Mouse (Mus musculus) retina, adult 2 months (tissue): ENCODE data around the gene Nr2c2ap.
A peak's percentile ranks its signal among the peaks of the same experiment; 100 is the strongest.

Experiments
- DNase-seq: peaks from one replicate; pipeline ENCODE4 v3.0.0-alpha.2; 2012; ENCODE audit warnings: low read depth, low spot score

Nr2c2ap gene

GRCm38 (mm10) chr8:70160015-70160414 is 28.9 kb downstream of the Nr2c2ap start:
- no peak for DNase-seq

GRCm38 (mm10) chr8:70163316-70163715 is 32.2 kb downstream of the Nr2c2ap start:
- no peak for DNase-seq

GRCm38 (mm10) chr8:70166504-70167110 is 35.5 kb downstream of the Nr2c2ap start:
- peak; percentile 26 for DNase-seq

- DNase-seq = no peak
Observed at GRCm38 (mm10) chr8:70170116-70170515, 39.0 kb downstream of the Nr2c2ap start.

- no peak for DNase-seq
Observed at GRCm38 (mm10) chr8:70170748-70171147, 39.6 kb downstream of the Nr2c2ap start.

- DNase-seq = no peak
Observed at GRCm38 (mm10) chr8:70171240-70171639, 40.1 kb downstream of the Nr2c2ap start.

GRCm38 (mm10) chr8:70172043-70172681 is 41.0 kb downstream of the Nr2c2ap start, which contains the start of gene Tmem161a:
Tmem161a (plus strand) TSS chr8:70172356.
- peak; percentile 85 for DNase-seq

- no peak for DNase-seq
Observed at GRCm38 (mm10) chr8:70173320-70173719, 42.2 kb downstream of the Nr2c2ap start.

- no peak for DNase-seq
Observed at GRCm38 (mm10) chr8:70174079-70174478, 42.9 kb downstream of the Nr2c2ap start.

GRCm38 (mm10) chr8:70178231-70178630 is 47.1 kb downstream of the Nr2c2ap start:
- no peak for DNase-seq

GRCm38 (mm10) chr8:70179082-70179481 is 47.9 kb downstream of the Nr2c2ap start:
- DNase-seq = no peak

- DNase-seq = no peak
Observed at GRCm38 (mm10) chr8:70181212-70181902, 50.2 kb downstream of the Nr2c2ap start.

GRCm38 (mm10) chr8:70181903-70182252 is 50.7 kb downstream of the Nr2c2ap start:
- DNase-seq = no peak

- no peak for DNase-seq
Observed at GRCm38 (mm10) chr8:70183194-70183593, 52.1 kb downstream of the Nr2c2ap start.
